8 mouse cellular contexts compared by ENCODE assay signal in the genomic region with DNA sequence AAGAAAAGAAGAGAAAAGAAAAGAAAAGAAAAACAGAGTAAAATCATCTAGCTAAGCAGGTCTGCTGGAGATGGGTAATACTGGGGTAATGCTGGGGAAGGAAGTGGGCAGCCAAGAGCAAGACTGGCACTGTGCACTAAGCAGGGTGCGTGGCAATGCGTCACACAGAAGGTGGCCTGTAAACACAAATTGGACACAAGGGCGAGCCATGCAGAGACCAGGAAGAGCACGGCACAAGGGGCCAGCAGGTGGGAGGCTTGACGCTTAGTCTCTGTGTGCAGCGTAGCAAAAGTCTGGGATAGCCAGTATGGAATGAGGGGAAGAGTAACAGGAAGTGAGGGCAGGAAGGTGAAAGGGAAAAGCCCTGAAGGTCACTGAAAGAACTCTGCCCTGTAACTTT. TPM values are rescaled to one million over a fixed set of nuclear protein-coding genes. Genes with fewer than 3 reads are reported as not detected.
DNase-seq lines count a peak whose midpoint lies in the region; ATAC-seq lines count a peak whose summit lies in the region.

No protein-coding gene starts in this region.

- peak; percentile 92 for ATAC-seq in granulocyte monocyte progenitor cell, adult 5-6 weeks (replicated peaks; ENCODE audit: poor library complexity, severe bottlenecking)
- ATAC-seq in midbrain, embryonic 13.5 days: peak; percentile 28; the same call in 1 of the 2 replicates

- intact Hi-C loops in heart, postnatal 25 days (cut with DNase I): loop anchor here (5.0 to 10.0 kb wide), 2 partner anchors 225 to 237 kb away; no protein-coding TSS in a partner anchor
- intact Hi-C loops in gastrocnemius, postnatal 36 days (cut with DNase I): no loop called here

- no peaks in the 10 kb centered on the region for H3K27me3 ChIP-seq in heart, embryonic 10.5 days (ENCODE audit: insufficient read depth, poor library complexity, severe bottlenecking)
- H3K27me3 ChIP-seq in midbrain, embryonic 13.5 days: no peaks in the 10 kb centered on the region

- H3K9me3 ChIP-seq in heart, embryonic 10.5 days: no peaks in the 10 kb centered on the region
- no peaks in the 10 kb centered on the region for H3K9me3 ChIP-seq in midbrain, embryonic 13.5 days

- no peak overlapping the region for H3K4me3 ChIP-seq in heart, embryonic 10.5 days
- H3K4me3 ChIP-seq in midbrain, embryonic 13.5 days (replicated peaks): peak overlapping the region; percentile 5; the same call in 1 of the 2 replicates

- WGBS in heart, embryonic 10.5 days: 47% methylated on average over 6 of the region's 6 CpGs
- 31% methylated on average over 6 of the region's 6 CpGs for WGBS in midbrain, embryonic 13.5 days

- H3K9ac ChIP-seq in midbrain, embryonic 13.5 days (replicated peaks): peak overlapping the region; percentile 56

- H3K36me3 ChIP-seq in heart, embryonic 10.5 days: no peaks in the 10 kb centered on the region
- no peaks in the 10 kb centered on the region for H3K36me3 ChIP-seq in midbrain, embryonic 13.5 days

- peak overlapping the region; percentile 50 for H3K4me2 ChIP-seq in midbrain, embryonic 13.5 days (replicated peaks)

- peak overlapping the region; percentile 42; the same call in 1 of the 2 replicates for H3K27ac ChIP-seq in heart, embryonic 10.5 days
- H3K27ac ChIP-seq in midbrain, embryonic 13.5 days: 0 out of 2 replicates have a peak overlapping the region, but pooled peaks have one; percentile 36

- DNase-seq in heart, embryonic 10.5 days (ENCODE audit: low spot score): peak; percentile 66
- no peak for DNase-seq in heart, postnatal 25 days (ENCODE audit: low spot score)
- peak; percentile 58 for DNase-seq in R1 (ENCODE audit: low read depth, low spot score)
- DNase-seq in kidney, adult 8-10 months: no peak
- no peak for DNase-seq in urinary bladder, adult 18-20 months (ENCODE audit: low spot score in 2 of 2)
- no peak for DNase-seq in gastrocnemius, postnatal 36 days

- H3K4me1 ChIP-seq in heart, embryonic 10.5 days: peaks cover 51% of the 10 kb centered on the region
- H3K4me1 ChIP-seq in midbrain, embryonic 13.5 days (replicated peaks): peaks cover 78% of the 10 kb centered on the region

RNA-seq across cellular contexts. Expression of a gene that starts 6.9 kb away (rescaled TPM):
- polyA plus RNA-seq in heart, embryonic 10.5 days (2016; fragmentation: Nextera tagmentation; extraction: Ambion mirVana): 15.2 and 18.7 TPM in 2 replicates
- total RNA-seq in heart, postnatal 25 days (2021): 10 to 100 TPM; 70.6 to 77.9 TPM
- 40.6 and 58.6 TPM in 2 replicates for total RNA-seq in granulocyte monocyte progenitor cell, adult 5-6 weeks (2014; fragmentation: Nextera tagmentation)
- total RNA-seq in granulocyte monocyte progenitor cell, adult 5-6 weeks (2017): 18.4 and 28.1 TPM in 2 replicates
- 51.7 and 54.4 TPM in 2 replicates for polyA plus RNA-seq in midbrain, embryonic 13.5 days (2015; fragmentation: Nextera tagmentation; extraction: Ambion mirVana)
- total RNA-seq in gastrocnemius, postnatal 36 days (2021): 10 to 100 TPM; 25.2 to 28.7 TPM

Comparison
In these comparisons a context has a peak if more than half of its experiments do, and no peak if none do; other contexts are left out.
1. DNase-seq: peak in heart, embryonic 10.5 days (single experiment) and R1 (single experiment); none in heart, postnatal 25 days (single experiment), kidney, adult 8-10 months (0 of 2), urinary bladder, adult 18-20 months (0 of 2) and gastrocnemius, postnatal 36 days (0 of 2).